Mouse (Mus musculus) olfactory bulb, adult 2 months (tissue): ENCODE measurements around the gene 6430628N08Rik.

Source experiments
- CTCF ChIP-seq: fragments of 200-500 bp; IDR thresholded peaks from 2 replicates; pipeline ENCODE4 v1.5.1; 2012; ENCODE audit warnings: low read depth, mild to moderate bottlenecking, low read length, moderate library complexity; ENCODE audit not compliant: insufficient read depth
- POLR2A ChIP-seq: fragments of 200-500 bp; IDR thresholded peaks from 2 replicates; pipeline ENCODE4 v1.6.1; 2012; ENCODE audit warnings: mild to moderate bottlenecking, low read depth, low read length, moderate library complexity; ENCODE audit not compliant: insufficient read depth

- TF ChIP-seq CTCF (no peak), POLR2A (no peak)
Measured at GRCm38 (mm10) chr4:115840842-115841241, 49.6 kb upstream of the 6430628N08Rik start.
